Mouse (Mus musculus) kidney, postnatal 14 days (tissue): Measurements from ENCODE around the gene Arnt2.

Experiments
- DNase-seq: peaks from one replicate; pipeline ENCODE4 v3.0.0; 2022; ENCODE audit warnings: mixed read lengths

Arnt2 gene

DNA sequence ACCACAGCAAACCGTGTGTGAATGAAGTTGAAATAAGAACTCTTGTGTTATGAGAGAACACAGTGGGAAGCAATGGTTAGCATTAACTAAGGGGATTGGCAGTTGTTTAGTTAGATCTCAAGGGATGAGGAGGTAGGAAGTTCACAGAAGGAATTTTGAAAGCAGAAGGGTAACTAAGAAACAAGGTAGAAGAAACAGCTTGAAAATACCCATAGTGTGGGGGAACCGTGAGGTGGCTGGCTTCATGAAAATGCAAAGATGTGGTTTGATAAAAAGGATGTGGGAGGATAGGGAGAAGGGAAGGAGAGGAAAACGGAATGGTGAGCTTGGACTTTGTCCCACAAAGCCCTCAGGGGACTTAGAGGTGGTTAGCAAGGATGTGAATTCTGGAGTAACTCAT, 125.0 kb downstream of the Arnt2 start:
- no peak for DNase-seq

DNA sequence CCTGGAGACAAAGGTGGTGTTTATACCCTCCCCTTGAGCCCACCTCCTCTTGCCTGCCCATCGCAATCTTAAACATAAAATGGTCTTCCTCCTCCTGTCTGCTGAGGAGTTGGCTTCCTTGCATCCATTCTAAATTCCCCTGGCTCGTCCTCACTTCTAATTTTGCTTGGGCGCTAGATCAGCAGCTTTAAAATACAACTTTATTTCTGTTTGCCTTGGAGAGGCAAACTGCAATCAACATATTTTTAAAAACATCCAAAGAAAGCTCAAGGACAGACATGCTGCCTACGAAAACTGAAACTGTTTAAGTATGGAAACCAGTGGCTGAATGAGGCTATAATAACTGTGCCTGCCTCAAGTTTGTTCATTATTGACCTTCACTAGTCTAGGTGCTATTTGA, 127.7 kb downstream of the Arnt2 start:
- DNase-seq: no peak

DNA sequence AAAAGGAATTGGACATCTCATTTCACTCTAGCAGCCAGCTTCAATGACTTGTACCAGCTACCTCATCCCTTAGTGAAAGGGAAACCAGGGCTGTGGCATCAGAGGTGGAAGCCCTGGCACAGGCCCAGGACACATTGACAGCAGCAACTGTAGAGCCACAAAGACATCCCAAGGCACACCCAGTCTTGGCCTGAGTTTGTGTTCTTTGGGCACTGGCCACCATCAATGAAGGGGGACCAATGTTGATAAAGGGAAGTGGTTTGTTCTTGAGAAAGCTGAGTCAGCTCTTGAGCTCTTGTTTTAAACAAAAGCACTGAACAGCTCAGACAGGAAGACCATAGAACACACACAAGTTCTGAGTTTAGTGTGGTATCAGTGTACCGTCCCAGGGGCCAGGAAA, 130.7 kb downstream of the Arnt2 start:
- no peak for DNase-seq

GRCm38 (mm10) chr7:84275312-84275711, 134.7 kb downstream of the Arnt2 start:
- DNase-seq: no peak

- no peak for DNase-seq
These were observed 136.0 kb downstream of the Arnt2 start for GRCm38 (mm10) chr7:84273930-84274329.

DNA sequence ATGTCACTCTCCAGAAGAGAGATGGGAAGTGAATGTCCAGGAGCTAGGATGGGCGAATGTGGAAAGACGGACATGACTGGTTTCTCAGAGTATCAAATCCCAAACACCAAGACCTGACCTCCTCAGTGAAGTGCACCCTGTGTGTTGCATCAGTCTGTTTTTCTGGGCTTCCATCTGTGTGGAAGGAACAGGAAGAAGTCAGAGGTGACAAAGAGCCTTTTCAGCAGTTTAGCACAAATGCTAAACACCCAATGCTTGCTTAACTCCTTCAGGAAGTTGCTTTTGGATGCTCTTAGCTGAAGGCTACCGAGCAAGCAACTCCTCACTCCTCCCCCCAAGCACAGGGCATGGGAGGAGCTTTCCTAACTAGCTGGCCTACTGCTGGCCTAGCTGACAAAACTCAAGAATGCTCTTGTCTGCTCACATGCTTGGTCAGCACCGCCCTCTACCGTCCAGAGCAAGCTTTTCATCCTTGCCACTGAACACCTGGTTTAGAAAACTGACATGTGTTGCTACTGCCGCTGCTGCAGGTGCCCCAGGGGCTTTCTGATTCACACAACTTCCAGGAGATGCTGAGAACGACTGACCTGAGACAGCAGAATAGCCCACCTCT, 137.7 kb downstream of the Arnt2 start:
- DNase-seq: peak; percentile 91

- peak; percentile 41 for DNase-seq
These were observed 138.5 kb downstream of the Arnt2 start for GRCm38 (mm10) chr7:84271429-84271828.

DNA sequence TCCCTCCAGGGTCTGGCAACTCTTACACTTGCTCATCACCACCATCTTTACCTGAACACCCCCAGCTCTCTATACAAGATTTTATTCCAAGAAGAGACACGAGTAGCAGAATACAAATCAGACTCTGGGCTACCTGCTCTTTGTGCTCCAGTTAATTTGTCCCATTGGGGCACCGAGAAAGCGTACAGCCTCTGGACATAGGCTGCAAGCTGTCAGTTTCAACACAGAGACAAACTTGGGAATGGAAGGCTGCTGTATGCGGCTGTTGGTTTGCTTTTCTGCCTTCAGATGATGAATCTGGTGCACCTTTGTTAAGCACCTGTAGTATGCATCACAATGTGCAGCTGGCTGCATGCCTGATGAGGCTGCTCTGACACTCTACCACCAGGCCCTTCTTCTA, 146.5 kb downstream of the Arnt2 start:
- no peak for DNase-seq

DNA sequence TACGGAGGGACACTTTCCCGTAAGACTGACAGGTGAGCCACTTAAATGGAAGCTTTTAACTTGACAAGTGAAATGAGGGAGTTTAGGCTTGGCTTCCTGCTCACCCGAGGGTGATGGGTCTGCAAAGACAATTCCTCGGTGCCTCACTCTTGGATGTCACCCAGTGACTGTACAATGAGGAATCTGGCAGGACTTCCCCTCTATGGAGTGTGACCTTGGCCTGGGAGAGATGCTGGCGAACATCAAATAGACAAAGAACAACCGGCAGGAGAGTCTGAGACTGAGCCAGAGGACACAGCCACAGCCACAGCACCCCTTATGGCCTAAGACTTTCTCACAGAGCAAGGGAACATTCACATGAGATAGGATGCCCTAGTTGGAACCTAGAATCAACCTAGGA, 148.6 kb downstream of the Arnt2 start:
- DNase-seq: no peak

- DNase-seq: no peak
These were observed 149.6 kb downstream of the Arnt2 start for GRCm38 (mm10) chr7:84260401-84260800.

DNA sequence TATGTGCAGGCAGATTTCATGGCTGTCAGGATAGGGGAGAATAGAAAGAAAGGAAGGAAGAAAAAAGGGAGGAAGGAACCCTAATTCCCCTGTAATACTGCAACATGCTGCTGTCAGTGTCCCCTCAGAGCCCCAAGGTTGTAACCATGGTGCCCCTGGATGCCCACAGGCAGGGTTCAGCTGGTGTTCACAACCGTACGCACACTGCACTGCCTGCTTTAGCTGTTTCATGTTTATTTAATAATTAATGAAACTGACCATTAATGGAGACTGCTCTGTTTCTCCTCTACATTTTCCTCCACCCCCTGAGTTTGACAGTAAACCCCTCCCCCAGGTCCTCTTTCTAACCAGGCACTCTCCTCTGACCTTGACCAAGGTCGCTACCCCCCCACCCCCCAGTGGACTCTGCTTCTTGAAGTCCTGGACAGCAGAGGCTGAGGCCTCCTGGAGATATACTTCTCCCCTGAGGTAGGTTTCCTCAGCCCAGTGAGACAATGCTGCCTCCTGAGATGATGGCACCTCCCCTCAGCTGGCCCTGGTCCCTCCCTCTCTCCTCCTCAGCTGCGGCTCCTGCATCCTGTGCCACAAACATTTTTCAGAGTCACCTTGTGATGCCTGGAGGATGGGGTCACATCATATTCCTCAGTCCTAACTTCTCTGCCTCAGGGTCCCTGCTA, 150.5 kb downstream of the Arnt2 start:
- DNase-seq: peak; percentile 48

DNA sequence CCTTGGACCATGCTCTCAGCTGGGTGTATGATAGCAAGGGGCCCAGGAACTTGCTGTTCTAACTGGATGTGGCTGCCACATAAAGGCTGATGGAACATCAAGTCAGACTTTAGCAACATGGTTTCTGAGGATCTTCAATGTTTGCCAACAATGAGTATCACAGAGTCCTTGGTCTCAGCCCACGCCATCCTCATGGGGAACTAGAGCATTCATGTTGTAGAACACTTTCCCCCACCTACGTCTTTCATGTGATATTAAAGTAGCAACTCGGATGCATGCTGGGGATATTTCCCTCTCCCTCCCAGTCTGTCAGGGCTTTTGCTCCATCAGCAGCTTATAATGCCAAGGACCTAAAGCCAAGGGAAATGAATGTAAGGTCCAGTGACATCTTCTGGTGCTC, 153.3 kb downstream of the Arnt2 start:
- no peak for DNase-seq

DNA sequence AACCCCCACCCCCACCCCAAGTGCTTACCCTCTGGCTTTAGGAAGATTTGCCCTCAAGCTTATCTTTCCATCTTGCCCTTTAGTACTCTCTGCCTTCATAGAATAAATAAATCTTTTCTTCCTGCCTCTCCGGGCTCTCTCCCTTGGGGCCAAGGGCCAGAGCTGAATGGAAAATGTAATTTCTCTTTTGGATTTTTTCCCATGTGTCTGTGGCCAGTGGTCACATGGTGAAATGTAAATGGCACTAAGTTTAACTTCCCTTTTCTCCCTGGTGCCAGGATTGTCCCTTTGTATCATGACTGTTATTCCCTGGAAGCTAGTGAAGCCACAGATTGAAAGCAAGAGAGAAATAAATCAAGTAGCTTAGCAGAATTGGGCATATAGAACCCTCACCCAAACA, 153.7 kb downstream of the Arnt2 start:
- DNase-seq: no peak

GRCm38 (mm10) chr7:84254916-84255315, 155.1 kb downstream of the Arnt2 start:
- no peak for DNase-seq

- no peak for DNase-seq
These were observed 155.7 kb downstream of the Arnt2 start for GRCm38 (mm10) chr7:84254311-84254710.

- no peak for DNase-seq
These were observed 158.3 kb downstream of the Arnt2 start for GRCm38 (mm10) chr7:84251667-84252066.

GRCm38 (mm10) chr7:84250736-84251135, 159.2 kb downstream of the Arnt2 start:
- no peak for DNase-seq

GRCm38 (mm10) chr7:84249951-84250350, 160.0 kb downstream of the Arnt2 start:
- peak; percentile 48 for DNase-seq

DNA sequence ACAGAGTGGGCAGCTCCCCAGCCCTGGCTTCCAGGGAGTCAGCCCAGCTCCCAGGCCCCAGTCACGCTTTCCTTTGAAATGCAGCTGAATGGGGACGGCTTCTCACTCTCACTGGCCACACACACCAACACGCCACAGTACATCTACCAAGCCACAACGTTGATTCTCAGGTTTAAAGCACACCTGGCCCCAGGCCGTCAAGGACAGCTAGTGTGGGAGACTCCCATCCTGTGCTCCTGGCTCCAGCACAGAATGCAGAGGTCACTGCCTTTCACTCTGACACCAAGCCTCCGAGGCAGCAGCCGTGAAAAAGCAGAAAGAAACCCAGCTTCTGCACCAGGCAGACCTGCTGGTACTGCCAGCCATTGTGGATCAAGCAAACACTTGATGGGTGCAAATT, 160.6 kb downstream of the Arnt2 start:
- DNase-seq: peak; percentile 64

DNA sequence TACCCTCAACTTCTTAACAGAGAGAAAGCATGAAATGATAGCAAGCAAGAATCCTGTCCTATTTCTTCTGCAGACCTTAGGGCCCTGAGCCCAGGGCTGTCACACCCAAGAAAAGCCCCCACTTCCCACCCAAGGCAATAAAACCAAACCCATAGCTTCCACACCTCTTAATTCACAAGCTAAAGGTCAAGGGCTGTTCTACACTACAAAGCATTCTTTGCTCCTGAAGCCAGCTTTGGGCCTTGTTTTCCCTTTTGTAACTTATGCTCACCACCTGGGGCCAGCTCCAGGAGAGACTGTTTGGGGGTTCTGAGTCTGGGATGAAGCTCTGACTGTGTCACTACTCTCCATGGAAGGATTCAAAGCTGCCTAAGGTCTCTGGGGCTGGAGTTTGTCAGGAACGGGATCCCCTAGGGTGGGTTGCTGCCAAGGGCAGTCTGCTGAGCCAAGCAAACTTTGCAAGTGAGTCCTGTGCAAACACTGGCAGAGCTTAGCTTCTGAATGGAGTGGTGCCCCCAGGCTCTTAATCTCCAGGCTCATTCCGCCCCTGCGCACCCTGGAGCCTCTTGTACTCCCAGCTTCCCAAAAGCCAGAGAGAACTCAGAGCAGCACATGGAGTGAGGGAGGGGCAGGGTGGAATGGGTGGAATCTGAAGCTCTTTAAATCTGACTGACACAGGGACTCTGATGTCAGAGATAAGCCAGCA, 161.9 kb downstream of the Arnt2 start:
- no peak for DNase-seq

GRCm38 (mm10) chr7:84246878-84247277, 163.1 kb downstream of the Arnt2 start:
- DNase-seq: no peak

DNA sequence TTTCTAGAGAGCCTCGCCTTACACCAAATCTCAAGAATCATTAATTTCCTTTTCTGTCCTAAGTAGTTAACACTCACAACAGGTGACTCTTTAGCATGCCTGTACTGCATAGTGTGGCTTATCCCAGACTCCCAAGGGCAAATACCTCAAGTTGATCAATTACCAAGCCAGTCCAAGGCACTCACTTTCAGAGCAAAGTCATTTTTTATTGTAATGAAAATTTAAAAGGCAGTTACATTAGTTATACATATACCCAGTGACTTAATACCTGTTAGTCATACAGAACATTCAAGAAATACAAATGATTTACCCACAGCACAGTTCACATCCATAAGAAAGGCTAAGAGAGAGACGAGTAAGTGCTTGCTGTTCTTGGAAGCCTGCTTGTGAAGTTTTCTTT, 163.9 kb downstream of the Arnt2 start:
- DNase-seq: peak; percentile 51

GRCm38 (mm10) chr7:84240406-84240805, 169.6 kb downstream of the Arnt2 start:
- DNase-seq: no peak

DNA sequence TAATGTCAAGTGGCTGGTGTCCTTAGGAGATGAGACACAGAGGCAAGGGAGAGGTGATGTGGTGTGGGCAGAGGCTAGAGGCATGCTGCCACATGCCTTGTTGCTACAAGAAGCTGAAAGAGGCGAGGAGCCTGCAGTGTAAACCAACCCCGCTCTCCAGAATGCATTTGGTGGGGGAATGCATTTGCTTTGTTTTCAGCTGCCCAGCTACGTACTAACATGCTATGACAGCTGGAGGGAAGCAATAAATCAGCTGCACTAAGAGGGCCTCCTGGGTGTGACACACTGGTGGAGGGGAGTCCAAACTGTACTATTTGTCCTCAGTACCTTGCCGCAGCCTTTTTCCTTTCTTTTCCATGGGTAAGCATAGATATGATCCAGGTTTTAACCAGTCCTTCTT, 172.3 kb downstream of the Arnt2 start:
- no peak for DNase-seq
